Mouse (Mus musculus): Measurements from ENCODE around the gene Polr3b. TPM values are rescaled to one million over a fixed set of nuclear protein-coding genes. Genes with fewer than 3 reads are reported as not detected.

Polr3b gene
- polyA plus RNA-seq, 1 experiment from 2014 or later = 17.5 TPM

DNA sequence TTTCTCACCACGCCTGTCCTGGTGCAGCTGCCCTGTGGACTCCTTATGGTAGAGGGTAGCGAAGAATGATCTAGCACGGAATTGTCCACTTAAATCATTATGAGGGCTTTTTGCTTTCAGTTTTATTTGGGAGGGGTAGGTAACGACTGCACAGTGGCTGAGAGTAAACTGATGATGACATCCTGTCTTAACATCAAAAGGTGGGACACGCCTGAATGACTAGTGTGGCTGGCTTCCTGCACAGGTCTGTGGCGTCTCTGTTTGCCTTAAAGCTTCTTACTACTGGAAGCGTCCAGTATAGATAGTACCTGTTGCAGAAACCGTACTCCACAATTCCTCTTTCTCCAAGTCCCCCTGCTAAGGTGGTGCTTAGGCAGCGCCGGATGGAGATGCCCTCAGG, 146.7 kb downstream of the Polr3b start:
- Histone ChIP-seq H3K9me3 (ENCODE audit: low read length) (no peaks in the 10 kb centered on the region), H3K36me3 (ENCODE audit: insufficient read depth, low read length) (no peaks in the 10 kb centered on the region), H3K4me2 (replicated peaks; ENCODE audit: low read depth, low read length) (no peak overlapping the region), H3K27ac (ENCODE audit: low read length) (no peak overlapping the region), H3K9ac (replicated peaks; ENCODE audit: low read length) (no peak overlapping the region), H3K4me3 (ENCODE audit: low read length) (no peak overlapping the region), H3K4me1 (ENCODE audit: insufficient read depth, low read length) (no peaks in the 10 kb centered on the region), H3K27me3 (ENCODE audit: insufficient read depth, low read length) (peaks cover 16% of the 10 kb centered on the region; the same call in 1 of the 2 replicates)
- no peak for ATAC-seq (ENCODE audit: low FRiP score, low TSS enrichment)
- WGBS = 67% methylated on average over 10 of the region's 10 CpGs

- H3K4me2 ChIP-seq (replicated peaks; ENCODE audit: low read depth, low read length) = no peak overlapping the region
Observed at GRCm38 (mm10) chr10:84772380-84773130, 150.5 kb downstream of the Polr3b start.

DNA sequence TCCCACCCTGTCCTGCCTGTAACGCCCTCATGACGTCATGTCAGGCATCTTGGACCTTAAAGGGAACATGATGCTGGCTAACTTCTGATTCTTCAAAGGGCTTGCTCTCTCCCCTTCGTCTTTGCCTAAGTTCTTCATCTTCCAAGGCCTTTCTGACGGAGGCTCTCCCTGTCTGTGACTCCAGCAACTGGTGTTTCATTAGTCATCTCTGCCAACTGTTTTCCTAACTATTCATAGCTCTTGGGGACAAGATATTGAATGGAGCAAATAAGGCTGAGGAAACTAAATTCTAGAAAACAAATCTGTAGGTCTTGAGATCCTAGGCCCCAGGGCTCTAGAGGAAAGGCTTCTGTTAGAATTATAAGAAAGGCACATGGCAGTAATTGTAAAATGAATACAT, 151.8 kb downstream of the Polr3b start:
- no peak overlapping the region for H3K4me3 ChIP-seq (ENCODE audit: low read length)
- H3K9me3 ChIP-seq (ENCODE audit: low read length) = no peaks in the 10 kb centered on the region
- H3K4me1 ChIP-seq (ENCODE audit: insufficient read depth, low read length) = no peaks in the 10 kb centered on the region
- H3K27me3 ChIP-seq (ENCODE audit: insufficient read depth, low read length) = no peaks in the 10 kb centered on the region
- ATAC-seq (ENCODE audit: low FRiP score, low TSS enrichment) = no peak
- H3K36me3 ChIP-seq (ENCODE audit: insufficient read depth, low read length) = no peaks in the 10 kb centered on the region
- H3K27ac ChIP-seq (ENCODE audit: low read length) = no peak overlapping the region
- no peak overlapping the region for H3K9ac ChIP-seq (replicated peaks; ENCODE audit: low read length)
- WGBS = 85% methylated on average over 4 of the region's 4 CpGs
- no peak overlapping the region for H3K4me2 ChIP-seq (replicated peaks; ENCODE audit: low read depth, low read length)

More at GRCm38 (mm10) chr10:84772380-84773130, 150.5 kb downstream of the Polr3b start:
- H3K9me3 ChIP-seq (ENCODE audit: low read length) = no peaks in the 10 kb centered on the region
- H3K36me3 ChIP-seq (ENCODE audit: insufficient read depth, low read length) = no peaks in the 10 kb centered on the region
- no peak overlapping the region for H3K27ac ChIP-seq (ENCODE audit: low read length)
- 87% methylated on average over 4 of the region's 4 CpGs for WGBS
- no peaks in the 10 kb centered on the region for H3K4me1 ChIP-seq (ENCODE audit: insufficient read depth, low read length)
- H3K4me3 ChIP-seq (ENCODE audit: low read length) = no peak overlapping the region
- no peaks in the 10 kb centered on the region for H3K27me3 ChIP-seq (ENCODE audit: insufficient read depth, low read length)
- no peak overlapping the region for H3K9ac ChIP-seq (replicated peaks; ENCODE audit: low read length)
- ATAC-seq (ENCODE audit: low FRiP score, low TSS enrichment) = no peak

- Histone ChIP-seq H3K4me3 (ENCODE audit: low read length) (no peak overlapping the region), H3K9ac (replicated peaks; ENCODE audit: low read length) (no peak overlapping the region), H3K36me3 (ENCODE audit: insufficient read depth, low read length) (no peaks in the 10 kb centered on the region), H3K4me2 (replicated peaks; ENCODE audit: low read depth, low read length) (no peak overlapping the region), H3K4me1 (ENCODE audit: insufficient read depth, low read length) (no peaks in the 10 kb centered on the region), H3K9me3 (ENCODE audit: low read length) (no peaks in the 10 kb centered on the region), H3K27ac (ENCODE audit: low read length) (no peak overlapping the region), H3K27me3 (ENCODE audit: insufficient read depth, low read length) (no peaks in the 10 kb centered on the region)
- 62% methylated on average over 12 of the region's 12 CpGs for WGBS
- peak; percentile 23; the same call in 1 of the 2 replicates for ATAC-seq (ENCODE audit: low FRiP score, low TSS enrichment)
Observed at GRCm38 (mm10) chr10:84774573-84774972, 152.5 kb downstream of the Polr3b start.

Other genes with a start within 250 kb of the Polr3b start
- 3.2 and 3.6 TPM in 2 replicates for gene Nuak1, start 181.7 kb upstream of the Polr3b start, polyA plus RNA-seq (2015; fragmentation: Nextera tagmentation; extraction: Ambion mirVana)
- 40.0 and 72.4 TPM in 2 replicates for gene Ckap4, start 88.2 kb upstream of the Polr3b start, polyA plus RNA-seq (2015; fragmentation: Nextera tagmentation; extraction: Ambion mirVana)
- 20.2 and 21.2 TPM in 2 replicates for gene Tcp11l2, start 45.7 kb upstream of the Polr3b start, polyA plus RNA-seq (2015; fragmentation: Nextera tagmentation; extraction: Ambion mirVana)
- gene Rfx4, start 133.8 kb downstream of the Polr3b start, polyA plus RNA-seq (2015; fragmentation: Nextera tagmentation; extraction: Ambion mirVana) = 0.20 and 0.33 TPM in 2 replicates